Mouse (Mus musculus) megakaryocyte, embryonic 14.5 days (primary cell): ENCODE data around the gene Ablim2.

ENCODE experiments used
- FLI1 ChIP-seq: IDR thresholded peaks from 2 replicates; pipeline ENCODE4 v1.6.1; 2012; ENCODE audit warnings: low read length, inconsistent platforms, mixed read lengths
- GATA1 ChIP-seq: IDR thresholded peaks from 3 replicates; pipeline ENCODE4 v1.6.1; 2012; ENCODE audit warnings: mixed read lengths, low read length, inconsistent platforms, borderline replicate concordance

- no peak for TF ChIP-seq GATA1
- TF ChIP-seq FLI1 = no peak
These were observed 2.4 kb upstream of the Ablim2 start for GRCm38 (mm10) chr5:35755131-35755733.
